Mouse (Mus musculus) small intestine, adult 2 months (tissue): ENCODE data around the gene Hsp90aa1. TPM values are rescaled to one million over a fixed set of nuclear protein-coding genes. Genes with fewer than 3 reads are reported as not detected.
"Not testable (repeated sequence)": the region's sequence is repeated elsewhere in the genome, so short reads cannot be mapped to it uniquely, and the experiment has no call there.

Source experiments
- H3K27ac ChIP-seq: fragments of 200-500 bp; 2 replicates; pipeline ENCODE4 v1.5.1; 2012; ENCODE audit warnings: low read depth, low read length, control low read depth, inconsistent platforms; ENCODE audit not compliant: insufficient read depth
- H3K27me3 ChIP-seq: fragments of 200-500 bp; 2 replicates; pipeline ENCODE4 v1.6.1; 2012; ENCODE audit warnings: mild to moderate bottlenecking, moderate library complexity, low read length, inconsistent platforms; ENCODE audit not compliant: control insufficient read depth, insufficient read depth
- H3K36me3 ChIP-seq: fragments of 200-500 bp; 2 replicates; pipeline ENCODE4 v1.6.1; 2012; ENCODE audit warnings: mild to moderate bottlenecking, low read length, control low read depth, inconsistent platforms; ENCODE audit not compliant: control insufficient read depth, insufficient read depth
- H3K4me1 ChIP-seq: fragments of 200-500 bp; 2 replicates; pipeline ENCODE4 v1.6.1; 2012; ENCODE audit warnings: low read length, inconsistent platforms, mixed read lengths; ENCODE audit not compliant: control insufficient read depth, insufficient read depth, insufficient read length
- H3K4me3 ChIP-seq: fragments of 200-500 bp; 2 replicates; pipeline ENCODE4 v1.5.1; 2012; ENCODE audit warnings: low read depth, mild to moderate bottlenecking, control low read depth, inconsistent platforms, low read length, moderate library complexity
- CTCF ChIP-seq: fragments of 200-500 bp; IDR thresholded peaks from 2 replicates; pipeline ENCODE4 v1.5.1; 2012; ENCODE audit warnings: low read depth, mild to moderate bottlenecking, control low read depth, inconsistent platforms, low read length, moderate library complexity, mixed read lengths; ENCODE audit not compliant: insufficient replicate concordance, insufficient read length; ENCODE audit errors: extremely low read depth
- POLR2A ChIP-seq: fragments of 200-500 bp; IDR thresholded peaks from 2 replicates; pipeline ENCODE4 v1.6.1; 2012; ENCODE audit warnings: low read depth, mild to moderate bottlenecking, control low read depth, inconsistent platforms, low read length, moderate library complexity
- WGBS: fragments of 180-500 bp; shearing (Covaris S2); methylation state at CpG from one replicate; pipeline ENCODE4 v1.1.7; 2018; 5-methylcytosine and 5-hydroxymethylcytosine counted together
- polyA plus RNA-seq: library from polyadenylated mRNA; depleted of rRNA; stranded (reverse); fragments of >200 nt; gene quantifications from 2 replicates; pipeline ENCODE4 v1.2.3, GENCODE M21; 2012

Gene Hsp90aa1
- polyA plus RNA-seq, 1 experiment, result 23.2 TPM

GRCm38 (mm10) chr12:110698523-110699170, 3.9 kb downstream of the Hsp90aa1 start:
- H3K4me1 ChIP-seq, result peaks cover 3% of the 10 kb centered on the region
- 0 out of 2 replicates have a peak overlapping the region, but pooled peaks have one; percentile 11 for H3K4me3 ChIP-seq
- H3K27me3 ChIP-seq, result no peaks in the 10 kb centered on the region
- H3K27ac ChIP-seq, result no peak overlapping the region
- TF ChIP-seq POLR2A (no peak), CTCF (no peak)
- WGBS, result 60% methylated on average over 15 of the region's 15 CpGs
- peaks cover 4% of the 10 kb centered on the region; the same call in 1 of the 2 replicates for H3K36me3 ChIP-seq

DNA sequence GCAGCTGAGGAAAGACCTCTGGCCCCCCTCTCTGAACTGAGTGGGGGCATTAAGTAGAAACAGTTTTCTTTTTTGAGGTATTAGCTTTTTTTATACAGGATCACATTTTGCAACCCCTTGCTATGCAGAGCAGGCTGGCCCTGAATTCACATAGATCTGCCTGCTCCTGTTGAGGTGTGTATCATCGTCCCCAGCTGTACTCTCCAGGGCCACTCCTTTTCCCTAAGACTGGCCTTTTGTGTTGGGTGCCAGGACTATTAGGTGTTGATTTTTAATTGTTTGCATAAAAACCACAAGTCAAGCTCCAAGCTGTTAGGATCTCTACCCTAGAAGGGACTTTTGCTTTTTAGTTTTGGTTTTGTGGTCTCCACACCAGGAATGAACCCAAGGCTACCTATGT, 4.4 kb downstream of the Hsp90aa1 start:
- Histone ChIP-seq H3K36me3 (peaks cover 6% of the 10 kb centered on the region), H3K27ac (no peak overlapping the region)

DNA sequence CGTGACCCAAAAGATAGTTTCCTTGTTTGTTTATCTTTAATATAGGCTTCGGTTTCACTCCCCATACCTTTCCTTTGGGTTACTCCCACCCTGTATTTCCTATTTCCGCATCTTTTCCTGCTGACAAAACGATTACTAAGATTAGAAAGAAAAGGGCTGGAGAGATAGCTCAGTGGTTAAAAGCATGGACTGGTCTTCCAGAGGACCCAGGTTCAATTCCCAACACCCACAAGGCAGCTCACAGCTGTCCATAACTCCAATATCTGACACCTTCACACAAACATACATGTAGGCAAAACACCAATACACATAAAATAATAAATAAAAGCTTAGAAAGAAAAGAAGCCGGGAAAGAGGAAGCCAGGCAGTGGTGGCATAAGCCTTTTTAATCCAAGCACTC, 5.1 kb downstream of the Hsp90aa1 start:
- no peak overlapping the region for H3K4me3 ChIP-seq
- H3K27ac ChIP-seq, result no peak overlapping the region
- H3K4me1 ChIP-seq, result peaks cover 3% of the 10 kb centered on the region
- TF ChIP-seq CTCF, result no peak
- TF ChIP-seq POLR2A, result no peak
- H3K27me3 ChIP-seq, result no peaks in the 10 kb centered on the region
- WGBS, result 65% methylated on average over 5 of the region's 5 CpGs
- peaks cover 10% of the 10 kb centered on the region for H3K36me3 ChIP-seq

More for the DNA sequence above, 4.4 kb downstream of the Hsp90aa1 start:
- Histone ChIP-seq H3K4me1 (peaks cover 3% of the 10 kb centered on the region), H3K4me3 (no peak overlapping the region), H3K27me3 (no peaks in the 10 kb centered on the region)
- 71% methylated on average over 1 of the region's 1 CpGs for WGBS
- TF ChIP-seq CTCF (no peak), POLR2A (no peak)

- no peak for TF ChIP-seq POLR2A
- TF ChIP-seq CTCF, result no peak
- peaks cover 10% of the 10 kb centered on the region for H3K36me3 ChIP-seq
- H3K4me1 ChIP-seq, result peaks cover 3% of the 10 kb centered on the region
- H3K27ac ChIP-seq, result no peak overlapping the region
- H3K27me3 ChIP-seq, result no peaks in the 10 kb centered on the region
- WGBS, result 44% methylated on average over 9 of the region's 9 CpGs
- peak overlapping the region; percentile 86 for H3K4me3 ChIP-seq
Observed at GRCm38 (mm10) chr12:110696975-110697400, 5.5 kb downstream of the Hsp90aa1 start.

GRCm38 (mm10) chr12:110696173-110696974, 6.2 kb downstream of the Hsp90aa1 start:
- peak overlapping the region; percentile 86 for H3K4me3 ChIP-seq
- TF ChIP-seq POLR2A, result peak; percentile 99
- no peak for TF ChIP-seq CTCF
- H3K27me3 ChIP-seq, result no peaks in the 10 kb centered on the region
- 1% methylated on average over 89 of the region's 89 CpGs for WGBS
- H3K27ac ChIP-seq, result peak overlapping the region; percentile 78
- H3K4me1 ChIP-seq, result peaks cover 3% of the 10 kb centered on the region
- H3K36me3 ChIP-seq, result peaks cover 16% of the 10 kb centered on the region

- under 1% methylated on average over 55 of the region's 55 CpGs for WGBS
Observed at GRCm38 (mm10) chr12:110695676-110696171, 6.8 kb downstream of the Hsp90aa1 start.

GRCm38 (mm10) chr12:110693378-110693777, 9.2 kb downstream of the Hsp90aa1 start:
- not testable (repeated sequence) for H3K4me1 ChIP-seq, H3K4me3 ChIP-seq, H3K27ac ChIP-seq, H3K27me3 ChIP-seq
- WGBS, result 69% methylated on average over 5 of the region's 5 CpGs
- peaks cover 31% of the 10 kb centered on the region for H3K36me3 ChIP-seq

More at GRCm38 (mm10) chr12:110695676-110696171, 6.8 kb downstream of the Hsp90aa1 start:
- Histone ChIP-seq H3K4me3 (peak overlapping the region; percentile 86), H3K36me3 (peaks cover 17% of the 10 kb centered on the region), H3K4me1 (peaks cover 3% of the 10 kb centered on the region), H3K27ac (peak overlapping the region; percentile 78), H3K27me3 (no peaks in the 10 kb centered on the region)
- TF ChIP-seq CTCF, result no peak
- no peak for TF ChIP-seq POLR2A
